Mouse (Mus musculus): ENCODE measurements around the gene Olfr592. TPM values are rescaled to one million over a fixed set of nuclear protein-coding genes. Genes with fewer than 3 reads are reported as not detected.
"Not testable (repeated sequence)": the region's sequence is repeated elsewhere in the genome, so short reads cannot be mapped to it uniquely, and the experiment has no call there.

Olfr592 gene
- polyA plus RNA-seq (2015; fragmentation: Nextera tagmentation; extraction: Ambion mirVana): not detected in 2 replicates

- not testable (repeated sequence) for ATAC-seq (ENCODE audit: insufficient read depth, low FRiP score); H3K9ac ChIP-seq (ENCODE audit: low read length); H3K36me3 ChIP-seq (ENCODE audit: control insufficient read depth, insufficient read depth, low read length); H3K27ac ChIP-seq (ENCODE audit: low read length); H3K4me2 ChIP-seq (ENCODE audit: low read depth, low read length); H3K4me3 ChIP-seq (replicated peaks; ENCODE audit: low read length); H3K27me3 ChIP-seq (ENCODE audit: control insufficient read depth, insufficient read depth, low read length); H3K9me3 ChIP-seq (replicated peaks; ENCODE audit: control insufficient read depth, low read length); H3K4me1 ChIP-seq (ENCODE audit: control insufficient read depth, insufficient read depth, low read length)
- 71% methylated on average over 1 of the region's 1 CpGs for whole genome bisulfite sequencing
Observed at GRCm38 (mm10) chr7:103184503-103184902, at the start of gene Olfr592. Gene Olfr592 (plus strand): TSS chr7:103184803.

GRCm38 (mm10) chr7:103140579-103140978 is 44.0 kb upstream of the Olfr592 start, which contains the start of gene Olfr588-ps1:
Gene Olfr588-ps1 (plus strand): TSS chr7:103140879.
- H3K9me3 ChIP-seq (replicated peaks; ENCODE audit: control insufficient read depth, low read length): no peaks in the 10 kb centered on the region
- no peak for ATAC-seq (ENCODE audit: insufficient read depth, low FRiP score)
- 82% methylated on average over 1 of the region's 1 CpGs for WGBS

GRCm38 (mm10) chr7:103156256-103156655 is 28.3 kb upstream of the Olfr592 start, which contains the start of gene Olfr589:
Gene Olfr589 (minus strand): TSS chr7:103156356.
- Histone ChIP-seq H3K36me3 (ENCODE audit: control insufficient read depth, insufficient read depth, low read length) (no peaks in the 10 kb centered on the region), H3K4me2 (ENCODE audit: low read depth, low read length) (no peak within 1 kb of the TSS), H3K4me1 (ENCODE audit: control insufficient read depth, insufficient read depth, low read length) (no peaks in the 10 kb centered on the region), H3K9me3 (replicated peaks; ENCODE audit: control insufficient read depth, low read length) (no peaks in the 10 kb centered on the region), H3K27me3 (ENCODE audit: control insufficient read depth, insufficient read depth, low read length) (no peaks in the 10 kb centered on the region), H3K27ac (ENCODE audit: low read length) (no peak within 1 kb of the TSS), H3K9ac (ENCODE audit: low read length) (no peak within 1 kb of the TSS), H3K4me3 (replicated peaks; ENCODE audit: low read length) (no peak within 1 kb of the TSS)
- ATAC-seq (ENCODE audit: insufficient read depth, low FRiP score): no peak
- 66% methylated on average over 2 of the region's 2 CpGs for WGBS

More at GRCm38 (mm10) chr7:103140579-103140978, 44.0 kb upstream of the Olfr592 start, which contains the start of gene Olfr588-ps1:
- Histone ChIP-seq H3K4me3 (replicated peaks; ENCODE audit: low read length) (no peak within 1 kb of the TSS), H3K4me1 (ENCODE audit: control insufficient read depth, insufficient read depth, low read length) (no peaks in the 10 kb centered on the region), H3K27me3 (ENCODE audit: control insufficient read depth, insufficient read depth, low read length) (no peaks in the 10 kb centered on the region), H3K36me3 (ENCODE audit: control insufficient read depth, insufficient read depth, low read length) (no peaks in the 10 kb centered on the region), H3K9ac (ENCODE audit: low read length) (no peak within 1 kb of the TSS), H3K4me2 (ENCODE audit: low read depth, low read length) (no peak within 1 kb of the TSS), H3K27ac (ENCODE audit: low read length) (no peak within 1 kb of the TSS)

- Histone ChIP-seq H3K4me1 (ENCODE audit: control insufficient read depth, insufficient read depth, low read length) (no peaks in the 10 kb centered on the region), H3K4me2 (ENCODE audit: low read depth, low read length) (no peak overlapping the region), H3K9ac (ENCODE audit: low read length) (no peak overlapping the region), H3K36me3 (ENCODE audit: control insufficient read depth, insufficient read depth, low read length) (no peaks in the 10 kb centered on the region), H3K9me3 (replicated peaks; ENCODE audit: control insufficient read depth, low read length) (no peaks in the 10 kb centered on the region), H3K27ac (ENCODE audit: low read length) (no peak overlapping the region), H3K4me3 (replicated peaks; ENCODE audit: low read length) (no peak overlapping the region), H3K27me3 (ENCODE audit: control insufficient read depth, insufficient read depth, low read length) (no peaks in the 10 kb centered on the region)
- WGBS: 79% methylated on average over 5 of the region's 5 CpGs
- ATAC-seq (ENCODE audit: insufficient read depth, low FRiP score): no peak
Observed at GRCm38 (mm10) chr7:103169697-103170096, 14.9 kb upstream of the Olfr592 start.

- 78% methylated on average over 1 of the region's 1 CpGs for WGBS
- Histone ChIP-seq H3K4me3 (replicated peaks; ENCODE audit: low read length) (no peak within 1 kb of the TSS), H3K27ac (ENCODE audit: low read length) (no peak within 1 kb of the TSS), H3K4me1 (ENCODE audit: control insufficient read depth, insufficient read depth, low read length) (no peaks in the 10 kb centered on the region), H3K27me3 (ENCODE audit: control insufficient read depth, insufficient read depth, low read length) (no peaks in the 10 kb centered on the region), H3K4me2 (ENCODE audit: low read depth, low read length) (no peak within 1 kb of the TSS), H3K9ac (ENCODE audit: low read length) (no peak within 1 kb of the TSS), H3K36me3 (ENCODE audit: control insufficient read depth, insufficient read depth, low read length) (no peaks in the 10 kb centered on the region), H3K9me3 (replicated peaks; ENCODE audit: control insufficient read depth, low read length) (0 out of 2 replicates have a peak, but pooled peaks cover 6% of the 10 kb centered on the region)
- no peak for ATAC-seq (ENCODE audit: insufficient read depth, low FRiP score)
Observed at GRCm38 (mm10) chr7:103178240-103178639, 6.4 kb upstream of the Olfr592 start, which contains the start of gene Olfr591. Gene Olfr591 (minus strand): TSS chr7:103178340.

- Histone ChIP-seq H3K27me3 (ENCODE audit: control insufficient read depth, insufficient read depth, low read length) (no peaks in the 10 kb centered on the region), H3K9me3 (replicated peaks; ENCODE audit: control insufficient read depth, low read length) (no peaks in the 10 kb centered on the region), H3K9ac (ENCODE audit: low read length) (no peak within 1 kb of the TSS), H3K36me3 (ENCODE audit: control insufficient read depth, insufficient read depth, low read length) (no peaks in the 10 kb centered on the region), H3K4me2 (ENCODE audit: low read depth, low read length) (no peak within 1 kb of the TSS), H3K4me3 (replicated peaks; ENCODE audit: low read length) (no peak within 1 kb of the TSS), H3K27ac (ENCODE audit: low read length) (no peak within 1 kb of the TSS), H3K4me1 (ENCODE audit: control insufficient read depth, insufficient read depth, low read length) (no peaks in the 10 kb centered on the region)
- WGBS: 66% methylated on average over 1 of the region's 1 CpGs
- ATAC-seq (ENCODE audit: insufficient read depth, low FRiP score): no peak
Observed at GRCm38 (mm10) chr7:103211562-103211961, 27.0 kb downstream of the Olfr592 start, which contains the start of gene Olfr593. Gene Olfr593 (plus strand): TSS chr7:103211862.

- not testable (repeated sequence) for H3K9me3 ChIP-seq (replicated peaks; ENCODE audit: control insufficient read depth, low read length); H3K27me3 ChIP-seq (ENCODE audit: control insufficient read depth, insufficient read depth, low read length); H3K4me2 ChIP-seq (ENCODE audit: low read depth, low read length); ATAC-seq (ENCODE audit: insufficient read depth, low FRiP score); H3K27ac ChIP-seq (ENCODE audit: low read length); H3K9ac ChIP-seq (ENCODE audit: low read length); H3K36me3 ChIP-seq (ENCODE audit: control insufficient read depth, insufficient read depth, low read length); H3K4me3 ChIP-seq (replicated peaks; ENCODE audit: low read length); H3K4me1 ChIP-seq (ENCODE audit: control insufficient read depth, insufficient read depth, low read length)
- WGBS: 91% methylated on average over 5 of the region's 5 CpGs
Observed at GRCm38 (mm10) chr7:103212050-103212449, 27.4 kb downstream of the Olfr592 start.

- Histone ChIP-seq H3K27me3 (ENCODE audit: control insufficient read depth, insufficient read depth, low read length) (no peaks in the 10 kb centered on the region), H3K4me3 (replicated peaks; ENCODE audit: low read length) (no peak within 1 kb of the TSS), H3K36me3 (ENCODE audit: control insufficient read depth, insufficient read depth, low read length) (no peaks in the 10 kb centered on the region), H3K9ac (ENCODE audit: low read length) (no peak within 1 kb of the TSS), H3K27ac (ENCODE audit: low read length) (no peak within 1 kb of the TSS), H3K9me3 (replicated peaks; ENCODE audit: control insufficient read depth, low read length) (no peaks in the 10 kb centered on the region), H3K4me1 (ENCODE audit: control insufficient read depth, insufficient read depth, low read length) (no peaks in the 10 kb centered on the region), H3K4me2 (ENCODE audit: low read depth, low read length) (no peak within 1 kb of the TSS)
- no peak for ATAC-seq (ENCODE audit: insufficient read depth, low FRiP score)
Observed at GRCm38 (mm10) chr7:103216696-103217095, 32.1 kb downstream of the Olfr592 start, which contains the start of gene Olfr594. Gene Olfr594 (plus strand): TSS chr7:103216996.

Data from stomach, embryonic 16.5 days (tissue).